Mouse (Mus musculus) heart, embryonic 15.5 days (tissue): ENCODE data around the gene Peg3. TPM values are rescaled to one million over a fixed set of nuclear protein-coding genes. Genes with fewer than 3 reads are reported as not detected.

Experiments
- ATAC-seq: fragments of 200-750 bp; cut with Nextera tagmentation; replicated peaks from 2 replicates; pipeline ENCODE4 v1.8.0; 2017; ENCODE audit warnings: low read depth, moderate TSS enrichment; ENCODE audit not compliant: insufficient number of reproducible peaks, insufficient read depth, low FRiP score
- H3K27ac ChIP-seq: fragments of 300-500 bp; sonication (generic); 2 replicates; pipeline ENCODE4 v1.5.1; 2015; ENCODE audit warnings: mild to moderate bottlenecking, inconsistent platforms
- H3K27me3 ChIP-seq: fragments of 300-500 bp; sonication (generic); 2 replicates; pipeline ENCODE4 v1.6.1; 2015; ENCODE audit warnings: inconsistent platforms
- H3K36me3 ChIP-seq: fragments of 300-500 bp; sonication (generic); 2 replicates; pipeline ENCODE4 v1.6.1; 2015; ENCODE audit warnings: mild to moderate bottlenecking, inconsistent platforms
- H3K4me1 ChIP-seq: fragments of 300-500 bp; sonication (generic); replicated peaks from 2 replicates; pipeline ENCODE4 v1.6.1; 2015; ENCODE audit warnings: inconsistent platforms
- H3K4me2 ChIP-seq: fragments of 300-500 bp; sonication (generic); 2 replicates; pipeline ENCODE4 v1.6.1; 2015; ENCODE audit warnings: inconsistent platforms, mild to moderate bottlenecking, moderate library complexity
- H3K4me3 ChIP-seq: fragments of 300-500 bp; sonication (generic); 2 replicates; pipeline ENCODE4 v1.5.1; 2015; ENCODE audit warnings: mild to moderate bottlenecking, inconsistent platforms
- H3K9ac ChIP-seq: fragments of 300-500 bp; sonication (generic); 2 replicates; pipeline ENCODE4 v1.6.1; 2015; ENCODE audit warnings: mild to moderate bottlenecking, inconsistent platforms
- H3K9me3 ChIP-seq: fragments of 300-500 bp; sonication (generic); replicated peaks from 2 replicates; pipeline ENCODE4 v1.6.1; 2016; ENCODE audit warnings: inconsistent platforms
- WGBS: fragments of 180-500 bp; shearing (Covaris S2); methylation state at CpG from one replicate; pipeline ENCODE4 v1.1.7; 2015; ENCODE audit warnings: mixed read lengths; 5-methylcytosine and 5-hydroxymethylcytosine counted together
- polyA plus RNA-seq: library from polyadenylated mRNA; unstranded; fragments of >200 nt; fragmentation: Nextera tagmentation; extraction: Ambion mirVana; gene quantifications from 2 replicates; pipeline ENCODE4 v1.2.1, GENCODE M21; 2015

Gene Peg3
- polyA plus RNA-seq, 1 experiment from 2014 or later = 82.4 TPM

- H3K4me3 ChIP-seq = no peak overlapping the region
- H3K4me1 ChIP-seq = no peaks in the 10 kb centered on the region
- no peaks in the 10 kb centered on the region for H3K27me3 ChIP-seq
- H3K4me2 ChIP-seq = no peak overlapping the region
- no peak overlapping the region for H3K27ac ChIP-seq
- H3K9me3 ChIP-seq = no peaks in the 10 kb centered on the region
- WGBS = 88% methylated on average over 15 of the region's 15 CpGs
- H3K36me3 ChIP-seq = peaks cover 60% of the 10 kb centered on the region
- H3K9ac ChIP-seq = no peak overlapping the region
- no peak for ATAC-seq
These were observed 20.8 kb downstream of the Peg3 start for GRCm38 (mm10) chr7:6709396-6709795.

- H3K27ac ChIP-seq = no peak overlapping the region
- H3K4me2 ChIP-seq = no peak overlapping the region
- H3K9me3 ChIP-seq = no peaks in the 10 kb centered on the region
- H3K27me3 ChIP-seq = no peaks in the 10 kb centered on the region
- no peak overlapping the region for H3K4me3 ChIP-seq
- H3K36me3 ChIP-seq = peaks cover 60% of the 10 kb centered on the region
- no peaks in the 10 kb centered on the region for H3K4me1 ChIP-seq
- no peak overlapping the region for H3K9ac ChIP-seq
- no peak for ATAC-seq
- WGBS = 75% methylated on average over 17 of the region's 17 CpGs
These were observed 21.6 kb downstream of the Peg3 start for GRCm38 (mm10) chr7:6708451-6709180.

- H3K4me3 ChIP-seq = no peak overlapping the region
- no peak overlapping the region for H3K4me2 ChIP-seq
- no peak overlapping the region for H3K9ac ChIP-seq
- no peaks in the 10 kb centered on the region for H3K9me3 ChIP-seq
- H3K36me3 ChIP-seq = peaks cover 60% of the 10 kb centered on the region
- no peak overlapping the region for H3K27ac ChIP-seq
- H3K27me3 ChIP-seq = no peaks in the 10 kb centered on the region
- WGBS = 85% methylated on average over 23 of the region's 23 CpGs
- H3K4me1 ChIP-seq = no peaks in the 10 kb centered on the region
- ATAC-seq = no peak
These were observed 22.7 kb downstream of the Peg3 start for GRCm38 (mm10) chr7:6707416-6708015.

- 72% methylated on average over 3 of the region's 3 CpGs for WGBS
These were observed 31.0 kb downstream of the Peg3 start for GRCm38 (mm10) chr7:6699230-6699629.

GRCm38 (mm10) chr7:6696241-6697045, 33.8 kb downstream of the Peg3 start, which contains the start of gene Zim1:
Zim1 (minus strand) TSS chr7:6696450.
- Histone ChIP-seq H3K4me3 (peak within 1 kb of the TSS; percentile 60), H3K9ac (peak within 1 kb of the TSS; percentile 52), H3K27me3 (no peaks in the 10 kb centered on the region), H3K27ac (no peak within 1 kb of the TSS), H3K4me1 (peaks cover 2% of the 10 kb centered on the region; the same call in 1 of the 2 replicates), H3K4me2 (peak within 1 kb of the TSS; percentile 79), H3K9me3 (no peaks in the 10 kb centered on the region), H3K36me3 (no peaks in the 10 kb centered on the region)
- WGBS = 8% methylated on average over 32 of the region's 32 CpGs
- ATAC-seq = peak; percentile 99

More at GRCm38 (mm10) chr7:6699230-6699629, 31.0 kb downstream of the Peg3 start:
- Histone ChIP-seq H3K27me3 (no peaks in the 10 kb centered on the region), H3K36me3 (no peaks in the 10 kb centered on the region), H3K9ac (no peak overlapping the region), H3K4me3 (no peak overlapping the region), H3K4me1 (no peaks in the 10 kb centered on the region), H3K27ac (no peak overlapping the region), H3K4me2 (no peak overlapping the region), H3K9me3 (no peaks in the 10 kb centered on the region)
- no peak for ATAC-seq

GRCm38 (mm10) chr7:6685511-6685910, 44.7 kb downstream of the Peg3 start:
- H3K9me3 ChIP-seq = no peaks in the 10 kb centered on the region
- H3K27ac ChIP-seq = no peak overlapping the region
- no peak overlapping the region for H3K4me2 ChIP-seq
- H3K27me3 ChIP-seq = no peaks in the 10 kb centered on the region
- H3K36me3 ChIP-seq = peaks cover 4% of the 10 kb centered on the region; the same call in 1 of the 2 replicates
- no peak for ATAC-seq
- no peaks in the 10 kb centered on the region for H3K4me1 ChIP-seq
- 86% methylated on average over 6 of the region's 6 CpGs for WGBS
- H3K9ac ChIP-seq = no peak overlapping the region
- H3K4me3 ChIP-seq = no peak overlapping the region

DNA sequence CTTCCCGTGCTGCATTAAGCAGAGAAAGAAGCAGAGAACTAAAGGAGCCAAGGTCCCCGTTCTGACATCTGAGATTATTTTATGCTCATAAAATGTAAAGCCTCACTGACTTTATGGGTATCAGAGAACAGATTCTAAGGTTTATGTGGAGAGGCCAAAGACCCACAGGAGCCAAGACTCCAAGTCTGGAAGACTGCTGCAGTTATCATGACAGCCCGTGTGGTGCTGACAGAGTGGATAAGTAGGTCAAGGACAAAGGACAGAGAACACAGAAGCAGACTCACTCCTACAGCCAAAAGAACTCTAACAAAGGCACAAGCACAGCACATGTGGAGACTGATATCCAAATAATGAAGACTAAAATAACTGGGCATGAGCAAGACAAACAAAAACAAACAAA, 63.5 kb downstream of the Peg3 start:
- peak overlapping the region; percentile 65 for H3K27ac ChIP-seq
- no peaks in the 10 kb centered on the region for H3K9me3 ChIP-seq
- no peaks in the 10 kb centered on the region for H3K36me3 ChIP-seq
- H3K27me3 ChIP-seq = no peaks in the 10 kb centered on the region
- ATAC-seq = peak; percentile 70
- no peak overlapping the region for H3K4me3 ChIP-seq
- no peak overlapping the region for H3K9ac ChIP-seq
- H3K4me2 ChIP-seq = no peak overlapping the region
- H3K4me1 ChIP-seq = peaks cover 11% of the 10 kb centered on the region
- WGBS = 36% methylated on average over 3 of the region's 3 CpGs

- Histone ChIP-seq H3K27ac (no peak overlapping the region), H3K4me3 (no peak overlapping the region), H3K9me3 (no peaks in the 10 kb centered on the region), H3K9ac (no peak overlapping the region), H3K4me1 (peaks cover 11% of the 10 kb centered on the region), H3K27me3 (no peaks in the 10 kb centered on the region), H3K36me3 (no peaks in the 10 kb centered on the region), H3K4me2 (no peak overlapping the region)
- no peak for ATAC-seq
- WGBS = 77% methylated on average over 7 of the region's 7 CpGs
These were observed 66.8 kb downstream of the Peg3 start for GRCm38 (mm10) chr7:6663430-6663829.

DNA sequence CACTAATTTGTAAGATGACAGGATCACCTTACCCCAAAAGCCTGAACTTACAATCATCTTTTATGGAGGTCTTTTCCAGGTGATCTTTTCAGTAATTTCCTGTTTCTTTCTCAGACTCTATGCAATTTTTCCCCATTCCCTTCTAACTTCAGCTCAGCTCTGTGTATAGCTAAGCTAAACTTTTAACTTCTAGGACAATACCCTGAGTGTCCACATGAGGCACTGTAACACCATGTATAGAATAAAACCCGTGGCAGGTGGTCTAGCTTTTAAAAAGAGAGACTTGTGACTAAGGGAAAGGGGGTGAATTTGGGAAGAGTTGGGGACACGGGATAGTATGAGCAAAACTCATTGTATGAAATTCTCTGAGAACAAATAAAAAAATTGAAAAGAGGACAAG, 70.6 kb downstream of the Peg3 start:
- H3K36me3 ChIP-seq = no peaks in the 10 kb centered on the region
- no peak overlapping the region for H3K27ac ChIP-seq
- no peaks in the 10 kb centered on the region for H3K27me3 ChIP-seq
- H3K4me3 ChIP-seq = no peak overlapping the region
- H3K4me2 ChIP-seq = no peak overlapping the region
- no peaks in the 10 kb centered on the region for H3K9me3 ChIP-seq
- WGBS = 31% methylated on average over 2 of the region's 2 CpGs
- H3K9ac ChIP-seq = no peak overlapping the region
- no peaks in the 10 kb centered on the region for H3K4me1 ChIP-seq
- ATAC-seq = no peak

DNA sequence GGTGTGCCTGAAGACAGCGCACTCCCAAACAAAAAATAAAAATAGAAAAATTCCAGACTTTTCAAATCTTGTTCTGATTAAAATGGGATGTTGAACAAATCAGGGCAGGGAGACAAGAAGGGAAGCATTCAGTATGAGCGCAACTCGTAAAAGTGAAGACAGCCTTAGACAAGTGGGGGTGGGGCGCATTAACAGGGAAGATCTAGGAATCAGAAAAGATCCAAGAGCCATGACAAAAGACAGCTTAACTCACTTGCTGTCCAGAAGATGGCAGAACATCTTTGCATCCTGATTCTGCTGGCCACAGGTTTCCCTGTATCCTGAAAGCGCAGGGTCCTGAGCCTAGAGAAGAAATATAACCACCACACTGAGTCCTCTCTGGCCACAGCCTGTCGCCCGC, 71.6 kb downstream of the Peg3 start:
- WGBS = 92% methylated on average over 7 of the region's 7 CpGs
- Histone ChIP-seq H3K27me3 (no peaks in the 10 kb centered on the region), H3K4me1 (no peaks in the 10 kb centered on the region), H3K9me3 (no peaks in the 10 kb centered on the region), H3K4me3 (no peak overlapping the region), H3K9ac (no peak overlapping the region), H3K36me3 (no peaks in the 10 kb centered on the region), H3K27ac (no peak overlapping the region), H3K4me2 (no peak overlapping the region)
- no peak for ATAC-seq
